Mouse (Mus musculus) c-Kit-negative CD71-positive TER-119-positive erythroid progenitor cells, embryonic 14.5 days (primary cell): ENCODE results near the gene Plekhg4.

Source experiments
- DNase-seq: peaks from one replicate; pipeline ENCODE4 v3.0.0-alpha.2; 2013; ENCODE audit warnings: low read depth, low spot score

Gene Plekhg4

GRCm38 (mm10) chr8:105349096-105349771 is 23.8 kb upstream of the Plekhg4 start:
- DNase-seq: no peak

GRCm38 (mm10) chr8:105350186-105350585 is 22.9 kb upstream of the Plekhg4 start:
- DNase-seq: no peak

GRCm38 (mm10) chr8:105353583-105354135 is 19.4 kb upstream of the Plekhg4 start:
- DNase-seq: no peak

GRCm38 (mm10) chr8:105354549-105354948 is 18.5 kb upstream of the Plekhg4 start:
- DNase-seq: no peak

GRCm38 (mm10) chr8:105355179-105356024 is 17.7 kb upstream of the Plekhg4 start:
- DNase-seq: no peak

- DNase-seq: no peak
These were observed 16.4 kb upstream of the Plekhg4 start for GRCm38 (mm10) chr8:105356681-105357080.

GRCm38 (mm10) chr8:105359208-105359607 is 13.9 kb upstream of the Plekhg4 start:
- no peak for DNase-seq

- DNase-seq: no peak
These were observed 13.4 kb upstream of the Plekhg4 start for GRCm38 (mm10) chr8:105359646-105360045.

GRCm38 (mm10) chr8:105361751-105362702 is 11.0 kb upstream of the Plekhg4 start:
- DNase-seq: no peak

- no peak for DNase-seq
These were observed 6.0 kb upstream of the Plekhg4 start for GRCm38 (mm10) chr8:105367107-105367506.

- no peak for DNase-seq
These were observed 601 bp upstream of the Plekhg4 start for GRCm38 (mm10) chr8:105372473-105372872.

- peak; percentile 21 for DNase-seq
These were observed 1.5 kb downstream of the Plekhg4 start for GRCm38 (mm10) chr8:105374513-105374966.

GRCm38 (mm10) chr8:105378673-105379072 is 5.6 kb downstream of the Plekhg4 start:
- no peak for DNase-seq

GRCm38 (mm10) chr8:105380308-105380707 is 7.2 kb downstream of the Plekhg4 start:
- DNase-seq: no peak

GRCm38 (mm10) chr8:105384070-105384469 is 11.0 kb downstream of the Plekhg4 start:
- DNase-seq: no peak

- DNase-seq: no peak
These were observed 14.1 kb downstream of the Plekhg4 start for GRCm38 (mm10) chr8:105387151-105387550.

GRCm38 (mm10) chr8:105389096-105389495 is 16.0 kb downstream of the Plekhg4 start:
- no peak for DNase-seq

- no peak for DNase-seq
These were observed 20.2 kb downstream of the Plekhg4 start for GRCm38 (mm10) chr8:105393089-105393787.

GRCm38 (mm10) chr8:105393915-105394314 is 20.8 kb downstream of the Plekhg4 start:
- no peak for DNase-seq

- DNase-seq: peak; percentile 15
These were observed 24.7 kb downstream of the Plekhg4 start for GRCm38 (mm10) chr8:105397747-105398146.

GRCm38 (mm10) chr8:105400016-105400415 is 26.9 kb downstream of the Plekhg4 start:
- no peak for DNase-seq
